Mouse (Mus musculus) c-Kit-negative CD71-positive TER-119-positive erythroid progenitor cells, embryonic 14.5 days (primary cell): ENCODE measurements around the gene Acads.
"Not testable (repeated sequence)": the region's sequence is repeated elsewhere in the genome, so short reads cannot be mapped to it uniquely, and the experiment has no call there.

Source experiments
- DNase-seq: peaks from one replicate; pipeline ENCODE4 v3.0.0-alpha.2; 2013; ENCODE audit warnings: low read depth, low spot score

Acads gene

GRCm38 (mm10) chr5:115124690-115125089 lies 5.5 kb upstream of the Acads start:
- DNase-seq = no peak

- DNase-seq = no peak
Observed at GRCm38 (mm10) chr5:115120978-115121377, 1.8 kb upstream of the Acads start.

- DNase-seq = no peak
Observed at GRCm38 (mm10) chr5:115117467-115117866, 1.7 kb downstream of the Acads start.

- no peak for DNase-seq
Observed at GRCm38 (mm10) chr5:115116426-115116825, 2.7 kb downstream of the Acads start.

GRCm38 (mm10) chr5:115114501-115114900 lies 4.6 kb downstream of the Acads start:
- DNase-seq = no peak

DNA sequence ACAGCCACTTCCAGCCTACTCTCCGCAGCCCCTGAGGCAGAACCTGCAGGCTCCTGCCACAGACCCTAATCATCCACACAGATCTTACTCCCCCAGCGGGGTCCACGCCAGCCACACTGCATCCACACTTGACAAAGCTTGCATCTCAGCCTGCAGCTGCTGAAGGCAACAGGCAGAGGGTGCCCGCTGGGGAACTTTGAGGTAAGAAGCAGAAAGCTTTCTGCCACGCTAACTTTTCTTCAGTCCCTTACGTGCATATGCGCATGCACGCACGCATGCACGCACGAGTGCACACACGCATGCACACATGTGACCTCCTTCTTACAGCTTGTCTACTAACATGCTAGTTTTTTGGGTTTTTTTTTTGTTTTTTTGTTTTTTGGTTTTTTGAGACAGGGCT lies 5.9 kb downstream of the Acads start:
- DNase-seq = no peak

GRCm38 (mm10) chr5:115111156-115111555 lies 8.0 kb downstream of the Acads start:
- no peak for DNase-seq

GRCm38 (mm10) chr5:115103253-115103652 lies 15.9 kb downstream of the Acads start:
- DNase-seq = not testable (repeated sequence)

- DNase-seq = no peak
Observed at GRCm38 (mm10) chr5:115102231-115102630, 16.9 kb downstream of the Acads start.

GRCm38 (mm10) chr5:115100473-115100872 lies 18.7 kb downstream of the Acads start:
- no peak for DNase-seq

- no peak for DNase-seq
Observed at GRCm38 (mm10) chr5:115099991-115100390, 19.2 kb downstream of the Acads start.

DNA sequence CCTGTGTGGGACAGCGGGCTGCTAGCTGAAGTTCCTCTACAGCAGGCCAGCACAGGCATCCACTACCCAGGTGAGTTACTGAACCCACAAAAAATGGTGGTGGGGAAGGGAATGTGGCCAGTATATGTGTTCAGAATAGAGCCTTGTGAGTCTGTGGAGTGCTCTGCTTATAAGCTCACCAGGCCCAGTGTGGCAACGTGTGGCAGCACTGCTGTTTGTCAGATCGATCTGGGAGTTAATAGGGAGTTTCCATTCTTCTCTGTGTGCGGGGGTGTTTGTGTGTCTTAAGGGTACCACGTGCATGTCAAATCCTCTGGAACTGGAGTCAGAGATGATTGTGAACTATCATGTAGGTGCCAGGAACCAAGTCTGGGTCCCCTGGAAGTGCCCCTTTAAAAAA lies 19.6 kb downstream of the Acads start:
- no peak for DNase-seq

- no peak for DNase-seq
Observed at GRCm38 (mm10) chr5:115098195-115098594, 21.0 kb downstream of the Acads start, which contains the start of gene Gm10401. Gene Gm10401, minus strand, starts transcription at chr5:115098295.

- no peak for DNase-seq
Observed at GRCm38 (mm10) chr5:115091776-115092175, 27.4 kb downstream of the Acads start.

DNA sequence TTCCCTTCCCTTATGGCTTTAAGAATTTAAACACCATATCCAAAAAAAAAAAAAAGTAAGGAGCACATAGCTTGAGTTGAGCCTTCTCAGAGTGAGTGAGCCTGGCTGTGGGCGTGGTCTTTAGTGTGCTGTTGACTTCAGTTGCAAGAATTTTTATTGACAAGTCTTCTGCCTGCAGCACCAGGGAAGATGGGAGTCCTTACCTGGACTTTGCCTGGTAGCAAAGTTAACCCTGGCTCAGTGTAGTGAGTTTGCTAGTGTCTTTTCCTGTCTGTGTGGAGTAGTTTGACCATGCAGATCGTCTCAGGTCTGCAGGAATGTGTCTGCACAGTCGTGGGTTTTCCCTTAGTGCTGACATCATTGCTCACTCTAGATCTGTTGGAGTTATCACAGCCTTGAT lies 28.1 kb downstream of the Acads start:
- no peak for DNase-seq

- no peak for DNase-seq
Observed at GRCm38 (mm10) chr5:115089592-115090268, 29.4 kb downstream of the Acads start.

- no peak for DNase-seq
Observed at GRCm38 (mm10) chr5:115085675-115086074, 33.5 kb downstream of the Acads start.

- no peak for DNase-seq
Observed at GRCm38 (mm10) chr5:115083492-115083891, 35.7 kb downstream of the Acads start.

- no peak for DNase-seq
Observed at GRCm38 (mm10) chr5:115081636-115082035, 37.5 kb downstream of the Acads start.

GRCm38 (mm10) chr5:115076144-115076901 lies 42.8 kb downstream of the Acads start:
- peak; percentile 71 for DNase-seq

DNA sequence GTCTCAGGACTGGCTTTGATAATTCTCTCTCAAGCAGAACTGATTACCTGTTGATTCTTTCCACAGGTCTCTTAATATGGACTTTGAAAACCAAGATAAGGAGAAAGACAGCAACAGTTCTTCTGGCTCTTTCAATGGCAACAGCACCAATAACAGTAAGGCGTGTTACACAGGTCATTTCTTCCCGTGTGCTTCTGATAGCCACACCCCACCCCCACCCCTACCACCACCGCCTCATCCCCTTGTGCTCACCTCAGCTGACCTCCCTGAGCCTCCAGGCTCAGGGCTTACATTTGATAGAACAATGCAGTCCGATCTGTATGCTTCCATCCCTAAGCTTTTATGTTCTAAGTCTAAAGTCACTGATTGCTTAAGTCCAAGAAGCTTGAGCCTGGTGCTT lies 44.4 kb downstream of the Acads start:
- no peak for DNase-seq

GRCm38 (mm10) chr5:115073306-115073705 lies 45.8 kb downstream of the Acads start:
- DNase-seq = not testable (repeated sequence)

DNA sequence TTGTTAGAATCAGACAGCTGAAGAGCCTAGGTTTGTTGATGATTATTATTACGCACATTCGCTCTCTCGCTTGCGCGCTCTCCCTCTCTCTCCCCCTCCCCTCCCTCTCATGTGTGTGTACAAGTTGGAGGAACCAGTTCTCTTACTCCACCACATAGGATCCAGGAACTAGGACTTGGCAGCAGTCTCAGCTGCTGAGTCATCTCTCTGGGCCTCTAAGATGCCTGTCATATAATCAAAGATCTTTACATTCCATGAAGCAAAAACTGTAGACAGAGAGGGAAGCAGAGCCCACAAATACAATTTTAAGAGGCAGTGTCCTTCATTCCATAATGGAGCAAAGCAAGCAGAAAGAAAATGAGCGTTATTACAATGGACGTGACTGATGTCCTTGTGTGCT lies 47.0 kb downstream of the Acads start:
- peak; percentile 77 for DNase-seq
